Mouse (Mus musculus): Measurements from ENCODE around the gene Gm10638. TPM values are rescaled to one million over a fixed set of nuclear protein-coding genes. Genes with fewer than 3 reads are reported as not detected.

Gene Gm10638
- total and polyA plus RNA-seq, 3 experiments, result 0.23 to 0.52 TPM; not detected in 1

DNA sequence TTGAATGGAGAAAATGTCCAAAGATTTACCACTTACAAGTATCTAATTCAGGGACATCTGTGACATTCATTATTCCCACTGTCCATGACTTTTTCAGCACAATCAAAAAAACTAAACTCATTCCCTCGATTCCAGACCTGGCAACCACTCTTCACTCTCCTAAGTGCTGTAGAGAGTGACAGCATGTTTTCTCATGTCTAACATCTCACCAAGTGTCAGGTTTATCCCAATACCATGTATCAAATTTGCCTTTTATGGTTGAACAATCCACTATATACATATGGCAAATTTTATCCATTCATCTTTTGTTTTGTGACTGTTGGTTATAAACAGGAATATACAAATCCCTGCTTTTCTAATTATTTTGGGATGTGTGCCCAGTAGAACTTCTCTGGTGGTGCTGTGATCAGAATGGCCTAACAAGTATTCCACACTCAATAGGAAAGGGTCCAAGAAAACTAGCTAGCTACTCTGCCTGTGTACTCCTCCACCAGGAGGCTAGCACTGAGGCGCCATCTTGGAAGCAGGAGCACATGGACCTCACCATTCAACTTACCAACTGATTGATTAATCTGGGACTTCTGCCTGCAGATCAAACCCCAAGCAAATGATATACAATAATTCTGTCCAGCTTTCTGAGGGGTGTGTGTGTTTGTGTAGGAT, 27.0 kb upstream of the Gm10638 start:
- Histone ChIP-seq H3K4me3 (ENCODE audit: control insufficient read depth in 1 of 2, insufficient read depth in 1 of 2, low read depth in 2 of 2, low read length in 2 of 2) (no peak overlapping the region), H3K36me3 (ENCODE audit: control insufficient read depth in 1 of 2, insufficient read depth in 2 of 2, low read length in 2 of 2) (peaks cover 0 to 7% of the 10 kb centered on the region in 2 experiments; a peak in 2 of 4 replicates), H3K79me2 (ENCODE audit: control insufficient read depth, insufficient read depth, low read length, poor library complexity) (no peaks in the 10 kb centered on the region), H3K4me1 (ENCODE audit: control insufficient read depth in 1 of 2, insufficient read depth in 2 of 2, low read length in 2 of 2) (no peaks in the 10 kb centered on the region), H3K27me3 (ENCODE audit: control insufficient read depth in 1 of 2, insufficient read depth in 2 of 2, low read length in 2 of 2) (no peaks in the 10 kb centered on the region), H3K9me3 (replicated peaks; ENCODE audit: insufficient read depth, low read length) (no peaks in the 10 kb centered on the region), H3K27ac (ENCODE audit: control insufficient read depth, low read depth, low read length) (no peak overlapping the region), H3K9ac (ENCODE audit: control insufficient read depth, low read depth, low read length, poor library complexity, severe bottlenecking) (no peak overlapping the region)
- TF ChIP-seq GATA1 (IDR thresholded peaks at IDR 0.05; ENCODE audit: low read depth, low read length), result no peak
- no peak for TF ChIP-seq TBP (IDR thresholded peaks at IDR 0.05; ENCODE audit: low read depth, low read length)
- no peak for TF ChIP-seq POLR2AphosphoS2 (IDR thresholded peaks at IDR 0.05; ENCODE audit: low read length)
- no peak for TF ChIP-seq E2F4 (IDR thresholded peaks at IDR 0.05; ENCODE audit: borderline replicate concordance, low read depth, low read length)
- no peak for TF ChIP-seq GABPA (IDR thresholded peaks at IDR 0.05; ENCODE audit: low read depth, low read length)
- no peak for TF ChIP-seq POLR2AphosphoS5 (IDR thresholded peaks at IDR 0.05; ENCODE audit: borderline replicate concordance, low read depth, low read length)
- no peak for TF ChIP-seq MAZ (IDR thresholded peaks at IDR 0.05; ENCODE audit: low read depth, low read length)
- no peak for TF ChIP-seq ETS1 (IDR thresholded peaks at IDR 0.05; ENCODE audit: low read depth, low read length)
- no peak for TF ChIP-seq TCF12 (IDR thresholded peaks at IDR 0.05; ENCODE audit: low read depth, low read length)
- TF ChIP-seq USF2 (IDR thresholded peaks at IDR 0.05; ENCODE audit: borderline replicate concordance in 1 of 2, insufficient read depth in 1 of 2, low read depth in 1 of 2, low read length in 2 of 2), result no peak
- no peak for TF ChIP-seq SMC3 (IDR thresholded peaks at IDR 0.05; ENCODE audit: low read depth, low read length)
- no peak for TF ChIP-seq CHD2 (IDR thresholded peaks at IDR 0.05; ENCODE audit: low read length)
- no peak for TF ChIP-seq BHLHE40 (IDR thresholded peaks at IDR 0.05; ENCODE audit: borderline replicate concordance, low read depth, low read length)
- no peak for TF ChIP-seq MAFK (IDR thresholded peaks at IDR 0.05; ENCODE audit: borderline replicate concordance, low read depth, low read length)
- no peak for DNase-seq (ENCODE audit: low read depth, low spot score)

DNA sequence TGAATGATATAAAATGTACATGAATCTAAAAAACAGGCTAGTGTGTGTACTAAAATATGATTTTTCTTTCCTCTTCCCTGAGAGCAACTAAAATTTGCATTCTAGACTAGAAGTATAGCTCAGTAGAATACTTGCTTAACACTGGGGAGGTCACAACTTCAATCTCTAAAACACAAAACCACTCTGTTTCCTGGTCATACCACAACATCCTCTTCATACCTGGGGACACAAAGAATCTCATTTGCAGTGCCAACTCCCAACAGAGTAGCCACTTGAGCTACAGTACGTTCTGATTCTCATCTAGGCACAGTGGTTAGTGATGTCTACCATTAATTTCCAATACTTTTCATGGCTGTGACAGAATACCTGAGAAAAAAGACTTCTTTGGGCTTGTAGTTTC, 26.1 kb upstream of the Gm10638 start:
- Histone ChIP-seq H3K9ac (ENCODE audit: control insufficient read depth, low read depth, low read length, poor library complexity, severe bottlenecking) (no peak overlapping the region), H3K9me3 (replicated peaks; ENCODE audit: insufficient read depth, low read length) (no peaks in the 10 kb centered on the region), H3K27me3 (ENCODE audit: control insufficient read depth in 1 of 2, insufficient read depth in 2 of 2, low read length in 2 of 2) (no peaks in the 10 kb centered on the region), H3K4me3 (ENCODE audit: control insufficient read depth in 1 of 2, insufficient read depth in 1 of 2, low read depth in 2 of 2, low read length in 2 of 2) (no peak overlapping the region), H3K4me1 (ENCODE audit: control insufficient read depth in 1 of 2, insufficient read depth in 2 of 2, low read length in 2 of 2) (no peaks in the 10 kb centered on the region), H3K36me3 (ENCODE audit: control insufficient read depth in 1 of 2, insufficient read depth in 2 of 2, low read length in 2 of 2) (peaks cover 0 to 4% of the 10 kb centered on the region in 2 experiments; a peak in 1 of 4 replicates), H3K79me2 (ENCODE audit: control insufficient read depth, insufficient read depth, low read length, poor library complexity) (no peaks in the 10 kb centered on the region), H3K27ac (ENCODE audit: control insufficient read depth, low read depth, low read length) (no peak overlapping the region)
- no peak for DNase-seq (ENCODE audit: low read depth, low spot score)
- no peak for TF ChIP-seq NRF1 (IDR thresholded peaks at IDR 0.05; ENCODE audit: insufficient read depth, low read depth, low read length, poor library complexity, severe bottlenecking)
- TF ChIP-seq BHLHE40 (IDR thresholded peaks at IDR 0.05; ENCODE audit: borderline replicate concordance, low read depth, low read length), result no peak
- TF ChIP-seq CHD1 (IDR thresholded peaks at IDR 0.05; ENCODE audit: low read depth, low read length), result no peak
- TF ChIP-seq ZMIZ1 (IDR thresholded peaks at IDR 0.05; ENCODE audit: low read depth, low read length), result no peak
- no peak for TF ChIP-seq MEF2A (IDR thresholded peaks at IDR 0.05; ENCODE audit: extremely low read depth, insufficient replicate concordance, low read depth, low read length, poor library complexity, severe bottlenecking)
- TF ChIP-seq USF1 (IDR thresholded peaks at IDR 0.05; ENCODE audit: low read depth, low read length), result no peak
- no peak for TF ChIP-seq SIN3A (IDR thresholded peaks at IDR 0.05; ENCODE audit: low read length)
- TF ChIP-seq GABPA (IDR thresholded peaks at IDR 0.05; ENCODE audit: low read depth, low read length), result no peak
- no peak for TF ChIP-seq USF2 (IDR thresholded peaks at IDR 0.05; ENCODE audit: borderline replicate concordance in 1 of 2, insufficient read depth in 1 of 2, low read depth in 1 of 2, low read length in 2 of 2)
- no peak for TF ChIP-seq NELFE (IDR thresholded peaks at IDR 0.05; ENCODE audit: low read depth, low read length)
- TF ChIP-seq ELF1 (IDR thresholded peaks at IDR 0.05; ENCODE audit: low read depth, low read length), result no peak
- TF ChIP-seq SMC3 (IDR thresholded peaks at IDR 0.05; ENCODE audit: low read depth, low read length), result no peak
- no peak for TF ChIP-seq POLR2A (IDR thresholded peaks at IDR 0.05; ENCODE audit: control insufficient read depth in 1 of 2, insufficient read depth in 1 of 2, low read depth in 1 of 2, low read length in 2 of 2, poor library complexity in 1 of 2)
- no peak for TF ChIP-seq RCOR1 (IDR thresholded peaks at IDR 0.05; ENCODE audit: low read depth, low read length)
- TF ChIP-seq TAL1 (IDR thresholded peaks at IDR 0.05; ENCODE audit: low read length), result no peak
- TF ChIP-seq ETS1 (IDR thresholded peaks at IDR 0.05; ENCODE audit: low read depth, low read length), result no peak
